Mouse (Mus musculus): Measurements from ENCODE around the gene Atcay.

DNA sequence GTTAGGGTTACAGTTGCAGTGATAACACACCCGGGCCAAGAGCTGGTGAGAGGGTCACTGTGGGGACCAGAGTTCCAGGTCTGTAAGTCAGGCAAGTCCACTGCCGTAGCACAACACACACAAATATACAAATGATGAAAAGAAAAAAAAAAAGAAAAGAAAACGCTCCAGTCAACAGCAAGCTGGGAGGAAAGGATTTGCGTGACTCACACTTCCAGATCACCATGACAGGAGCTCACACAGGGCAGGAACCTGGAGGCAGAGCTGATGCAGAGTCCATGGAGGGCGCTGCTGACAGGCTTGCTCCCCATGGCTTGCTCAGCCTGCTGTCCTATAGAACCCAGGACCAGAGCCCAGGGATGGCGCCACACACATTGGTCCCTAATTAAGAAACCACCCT lies 3.6 kb upstream of the Atcay start:
- TF ChIP-seq POLR2A (IDR thresholded peaks at IDR 0.05; ENCODE audit: low read depth, low read length) (no peak), CTCF (conservative IDR thresholded peaks at IDR 0.05; ENCODE audit: insufficient read depth, insufficient read length, low read depth, low read length) (no peak)

Data from kidney, adult 2 months (tissue).